Mouse (Mus musculus) heart, embryonic 16.5 days (tissue): ENCODE measurements at regions not wholly inside any gene's neighbourhood (a gene's known extent, or its start where the extent isn't known, plus 50 kb on each side); places are given as distances from the start of the nearest gene placed in this dataset.

Experiments used
- ATAC-seq: fragments of 200-750 bp; cut with Nextera tagmentation; replicated peaks from 2 replicates; pipeline ENCODE4 v1.8.0; 2017; ENCODE audit warnings: moderate number of reproducible peaks; ENCODE audit not compliant: insufficient read depth, low FRiP score; ENCODE audit errors: extremely low read depth
- H3K27ac ChIP-seq: fragments of 300-500 bp; sonication (generic); 2 replicates; pipeline ENCODE4 v1.5.1; 2014; ENCODE audit warnings: mild to moderate bottlenecking, low read length, control low read depth, moderate library complexity
- H3K27me3 ChIP-seq: fragments of 300-500 bp; sonication (generic); 2 replicates; pipeline ENCODE4 v1.6.1; 2014; ENCODE audit warnings: low read length, mixed read lengths; ENCODE audit not compliant: control insufficient read depth, insufficient read depth
- H3K36me3 ChIP-seq: fragments of 300-500 bp; sonication (generic); 2 replicates; pipeline ENCODE4 v1.6.1; 2014; ENCODE audit not compliant: control insufficient read depth, insufficient read depth
- H3K4me1 ChIP-seq: fragments of 300-500 bp; sonication (generic); 2 replicates; pipeline ENCODE4 v1.6.1; 2014; ENCODE audit warnings: low read length, mixed read lengths; ENCODE audit not compliant: control insufficient read depth, insufficient read depth
- H3K4me2 ChIP-seq: fragments of 300-500 bp; sonication (generic); 2 replicates; pipeline ENCODE4 v1.6.1; 2014; ENCODE audit warnings: low read depth, mild to moderate bottlenecking, control low read depth, low read length
- H3K4me3 ChIP-seq: fragments of 300-500 bp; sonication (generic); 2 replicates; pipeline ENCODE4 v1.5.1; 2014; ENCODE audit warnings: mild to moderate bottlenecking, control low read depth, low read length
- H3K9ac ChIP-seq: fragments of 300-500 bp; sonication (generic); 2 replicates; pipeline ENCODE4 v1.6.1; 2014; ENCODE audit warnings: low read length, control low read depth
- H3K9me3 ChIP-seq: fragments of 300-500 bp; sonication (generic); replicated peaks from 2 replicates; pipeline ENCODE4 v1.6.1; 2016; ENCODE audit warnings: low read length; ENCODE audit not compliant: control insufficient read depth
- WGBS: fragments of 180-500 bp; shearing (Covaris S2); extraction: QIAGEN DNeasy Blood & Tissue Kit; methylation state at CpG from one replicate; pipeline ENCODE4 v1.1.7; 2014; 5-methylcytosine and 5-hydroxymethylcytosine counted together

GRCm38 (mm10) chr9:9606322-9606721, 367.4 kb upstream of the Arhgap42 start:
- Histone ChIP-seq H3K27ac (no peak overlapping the region), H3K36me3 (no peaks in the 10 kb centered on the region), H3K4me3 (no peak overlapping the region), H3K9ac (no peak overlapping the region), H3K27me3 (no peaks in the 10 kb centered on the region), H3K4me2 (no peak overlapping the region), H3K4me1 (no peaks in the 10 kb centered on the region), H3K9me3 (no peaks in the 10 kb centered on the region)
- ATAC-seq, result no peak
- WGBS, result 50% methylated on average over 1 of the region's 1 CpGs

DNA sequence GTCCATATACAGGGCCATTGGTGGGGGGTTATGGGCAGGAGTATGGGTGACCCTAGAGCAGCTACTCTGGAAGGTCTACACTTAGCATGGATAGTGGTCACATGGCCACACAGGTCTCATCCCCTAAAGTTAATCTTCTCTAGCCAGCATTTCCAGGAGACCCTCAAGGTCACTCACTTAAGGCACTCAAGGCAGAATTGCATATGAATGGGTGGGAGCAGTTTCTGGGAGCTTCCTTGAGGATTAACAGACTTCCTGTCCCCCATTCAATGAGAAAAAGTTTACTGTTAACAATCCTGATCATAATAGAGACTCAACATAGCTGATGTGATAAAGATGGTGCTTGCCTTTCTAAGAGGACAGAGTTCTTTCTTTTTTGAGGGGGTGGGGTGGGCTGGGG, 352.4 kb upstream of the Arhgap42 start:
- H3K4me2 ChIP-seq, result no peak overlapping the region
- H3K4me1 ChIP-seq, result no peaks in the 10 kb centered on the region
- H3K4me3 ChIP-seq, result no peak overlapping the region
- H3K27me3 ChIP-seq, result no peaks in the 10 kb centered on the region
- H3K9me3 ChIP-seq, result no peaks in the 10 kb centered on the region
- no peaks in the 10 kb centered on the region for H3K36me3 ChIP-seq
- H3K9ac ChIP-seq, result no peak overlapping the region
- ATAC-seq, result no peak
- no peak overlapping the region for H3K27ac ChIP-seq

GRCm38 (mm10) chr9:9583011-9583605, 344.2 kb upstream of the Arhgap42 start:
- H3K27me3 ChIP-seq, result no peaks in the 10 kb centered on the region
- 53% methylated on average over 2 of the region's 2 CpGs for WGBS
- H3K4me2 ChIP-seq, result no peak overlapping the region
- H3K9me3 ChIP-seq, result no peaks in the 10 kb centered on the region
- H3K9ac ChIP-seq, result no peak overlapping the region
- no peak overlapping the region for H3K27ac ChIP-seq
- H3K4me3 ChIP-seq, result no peak overlapping the region
- H3K4me1 ChIP-seq, result no peaks in the 10 kb centered on the region
- H3K36me3 ChIP-seq, result no peaks in the 10 kb centered on the region
- ATAC-seq, result no peak

- ATAC-seq, result no peak
- no peaks in the 10 kb centered on the region for H3K4me1 ChIP-seq
- no peak overlapping the region for H3K9ac ChIP-seq
- no peak overlapping the region for H3K4me3 ChIP-seq
- H3K36me3 ChIP-seq, result no peaks in the 10 kb centered on the region
- H3K4me2 ChIP-seq, result no peak overlapping the region
- H3K27ac ChIP-seq, result no peak overlapping the region
- WGBS, result 76% methylated on average over 3 of the region's 3 CpGs
- no peaks in the 10 kb centered on the region for H3K9me3 ChIP-seq
- H3K27me3 ChIP-seq, result no peaks in the 10 kb centered on the region
Measured at GRCm38 (mm10) chr9:9582301-9583010, 343.6 kb upstream of the Arhgap42 start.

- WGBS, result 71% methylated on average over 5 of the region's 5 CpGs
- Histone ChIP-seq H3K9me3 (no peaks in the 10 kb centered on the region), H3K4me1 (no peaks in the 10 kb centered on the region), H3K27me3 (no peaks in the 10 kb centered on the region), H3K36me3 (no peaks in the 10 kb centered on the region), H3K27ac (no peak overlapping the region), H3K9ac (no peak overlapping the region), H3K4me3 (no peak overlapping the region), H3K4me2 (no peak overlapping the region)
- no peak for ATAC-seq
Measured at GRCm38 (mm10) chr9:9568040-9568649, 329.2 kb upstream of the Arhgap42 start.

- Histone ChIP-seq H3K36me3 (no peaks in the 10 kb centered on the region), H3K9ac (no peak overlapping the region), H3K4me2 (no peak overlapping the region), H3K9me3 (no peaks in the 10 kb centered on the region), H3K4me3 (no peak overlapping the region), H3K27ac (no peak overlapping the region), H3K4me1 (no peaks in the 10 kb centered on the region), H3K27me3 (no peaks in the 10 kb centered on the region)
- no peak for ATAC-seq
Measured at GRCm38 (mm10) chr9:9564551-9564950, 325.6 kb upstream of the Arhgap42 start.

DNA sequence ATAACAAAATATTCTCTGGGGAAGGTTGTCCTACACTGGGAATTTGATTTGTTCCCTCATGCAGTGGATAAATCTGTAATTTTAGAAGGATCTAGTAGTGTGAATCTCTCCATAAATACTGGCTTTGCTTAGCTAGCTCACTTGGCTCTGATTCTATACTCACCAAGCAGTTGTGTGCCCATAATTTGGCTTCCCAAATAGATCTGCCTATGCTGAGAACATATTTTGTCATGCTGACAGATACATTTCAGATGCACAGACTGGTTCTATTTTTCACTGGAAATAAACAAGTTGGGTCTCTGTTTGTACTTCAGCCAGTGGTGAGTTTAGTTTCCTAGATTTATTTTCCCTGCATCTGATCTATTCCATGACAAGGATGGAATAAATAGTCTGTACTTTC, 309.8 kb upstream of the Arhgap42 start:
- no peaks in the 10 kb centered on the region for H3K36me3 ChIP-seq
- ATAC-seq, result no peak
- H3K4me2 ChIP-seq, result no peak overlapping the region
- H3K27ac ChIP-seq, result no peak overlapping the region
- no peaks in the 10 kb centered on the region for H3K9me3 ChIP-seq
- H3K4me3 ChIP-seq, result no peak overlapping the region
- H3K27me3 ChIP-seq, result no peaks in the 10 kb centered on the region
- no peaks in the 10 kb centered on the region for H3K4me1 ChIP-seq
- H3K9ac ChIP-seq, result no peak overlapping the region

- Histone ChIP-seq H3K9ac (no peak overlapping the region), H3K4me1 (no peaks in the 10 kb centered on the region), H3K27me3 (no peaks in the 10 kb centered on the region), H3K9me3 (no peaks in the 10 kb centered on the region), H3K4me2 (no peak overlapping the region), H3K4me3 (no peak overlapping the region), H3K27ac (no peak overlapping the region), H3K36me3 (no peaks in the 10 kb centered on the region)
- 69% methylated on average over 3 of the region's 3 CpGs for WGBS
- no peak for ATAC-seq
Measured at GRCm38 (mm10) chr9:9547570-9547969, 308.7 kb upstream of the Arhgap42 start.

- no peaks in the 10 kb centered on the region for H3K9me3 ChIP-seq
- H3K4me1 ChIP-seq, result no peaks in the 10 kb centered on the region
- no peak overlapping the region for H3K27ac ChIP-seq
- no peaks in the 10 kb centered on the region for H3K36me3 ChIP-seq
- H3K4me3 ChIP-seq, result no peak overlapping the region
- H3K27me3 ChIP-seq, result no peaks in the 10 kb centered on the region
- ATAC-seq, result no peak
- no peak overlapping the region for H3K9ac ChIP-seq
- H3K4me2 ChIP-seq, result no peak overlapping the region
- WGBS, result 67% methylated on average over 2 of the region's 2 CpGs
Measured at GRCm38 (mm10) chr9:9547121-9547520, 308.2 kb upstream of the Arhgap42 start.
